Mouse (Mus musculus): ENCODE measurements around the gene Usp22.

DNA sequence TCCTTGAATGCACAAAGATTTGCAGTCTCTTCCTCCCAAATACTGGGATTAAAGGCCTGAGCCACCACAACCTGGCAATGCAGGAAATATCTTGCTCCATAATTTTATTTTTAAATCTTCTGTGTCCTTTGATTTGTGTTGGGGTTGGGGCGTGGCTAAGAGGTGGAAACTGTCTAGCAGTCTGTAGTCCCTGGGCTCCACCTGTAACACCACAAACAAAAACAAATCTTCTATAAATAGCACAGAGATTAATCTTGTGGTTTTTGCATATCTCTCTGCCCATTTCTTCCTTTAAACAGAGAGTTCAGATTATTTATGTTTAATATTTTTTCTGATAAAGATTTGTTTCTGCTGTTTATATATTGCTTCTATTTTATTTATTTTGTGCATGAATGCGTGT lies 41.9 kb downstream of the Usp22 start:
- no peak for TF ChIP-seq POLR2A (IDR thresholded peaks at IDR 0.05; ENCODE audit: low read depth, low read length)
- TF ChIP-seq CTCF (conservative IDR thresholded peaks at IDR 0.05; ENCODE audit: insufficient read depth, insufficient read length, low read depth, low read length) = no peak
